Mouse (Mus musculus) megakaryocyte, adult 5-6 weeks (primary cell): ENCODE data around the gene Peak1. TPM values are rescaled to one million over a fixed set of nuclear protein-coding genes. Genes with fewer than 3 reads are reported as not detected.

Experiments used
- ATAC-seq: 2 replicates; pipeline ENCODE4 v1.8.0; 2016; ENCODE audit warnings: mild to moderate bottlenecking, inconsistent platforms; ENCODE audit not compliant: poor library complexity, severe bottlenecking
- total RNA-seq, 2 experiments: library from RNA; stranded (forward) in 1 of 2; stranded (reverse) in 1 of 2; fragments of 153-499, 151-499 nt in 1 of 2; fragments of 221-1000, 200-1000 nt in 1 of 2; gene quantifications; 2 replicates each; pipeline versions ENCODE4 v1.2.3 to v1.2.4; 2015 to 2017

Peak1 gene
- total RNA-seq, 2 experiments from 2014 or later: 3.9 to 9.3 TPM

DNA sequence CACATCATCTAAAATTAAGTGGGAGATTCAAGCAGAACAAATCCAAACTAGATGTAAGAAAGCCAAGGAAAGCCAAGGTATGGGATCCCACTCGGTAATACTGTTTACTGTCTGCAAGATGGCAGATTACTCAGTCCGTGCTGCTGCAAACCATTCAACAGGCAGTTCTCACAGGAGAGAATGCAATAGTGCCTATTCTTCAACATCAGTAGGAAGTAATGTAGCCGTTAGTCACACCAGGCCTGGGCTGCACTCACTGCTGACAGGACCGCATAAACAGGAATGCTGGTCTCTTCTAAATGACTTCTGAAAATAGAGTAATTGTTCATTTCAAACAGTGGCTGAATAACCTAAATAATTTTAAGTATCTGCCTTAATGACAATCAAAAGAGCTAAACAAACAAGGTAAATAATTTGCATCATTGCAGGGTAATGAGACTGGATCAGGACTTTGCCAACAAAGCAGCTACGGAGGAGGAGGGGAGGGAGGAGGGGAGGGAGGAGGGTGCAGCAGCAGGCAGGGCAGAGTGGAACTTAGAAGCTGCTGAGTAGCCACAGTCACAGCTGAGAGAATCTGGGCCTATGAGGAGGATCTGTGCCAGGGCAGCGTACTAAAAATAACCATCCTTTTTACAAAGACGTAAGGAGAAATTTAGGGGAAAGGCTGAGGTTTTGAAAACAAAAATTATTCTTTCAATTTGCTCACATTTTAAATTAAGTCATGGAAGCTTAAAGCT, 266.0 kb downstream of the Peak1 start:
- ATAC-seq: no peak

Other genes starting within 250 kb of the Peak1 start
- 17.4 and 18.7 TPM in 2 replicates for gene Hmg20a, start 542 bp upstream of the Peak1 start, total RNA-seq (2015)
- gene Hmg20a, start 542 bp upstream of the Peak1 start, total RNA-seq (2017): 16.9 and 18.0 TPM in 2 replicates